Mouse (Mus musculus) forebrain, embryonic 15.5 days (tissue): ENCODE results near the gene Trim32. TPM values are rescaled to one million over a fixed set of nuclear protein-coding genes. Genes with fewer than 3 reads are reported as not detected.
A peak's percentile ranks its signal among the peaks of the same experiment; 100 is the strongest.

Source experiments
- ATAC-seq: fragments of 200-750 bp; cut with Nextera tagmentation; replicated peaks from 2 replicates; pipeline ENCODE4 v1.8.0; 2017; ENCODE audit warnings: mild to moderate bottlenecking, moderate TSS enrichment, moderate library complexity
- H3K27ac ChIP-seq: fragments of 300-500 bp; sonication (generic); replicated peaks from 2 replicates; pipeline ENCODE4 v1.5.1; 2015; ENCODE audit warnings: mild to moderate bottlenecking, inconsistent platforms
- H3K27me3 ChIP-seq: fragments of 300-500 bp; sonication (generic); 2 replicates; pipeline ENCODE4 v1.6.1; 2015; ENCODE audit warnings: inconsistent platforms
- H3K36me3 ChIP-seq: fragments of 300-500 bp; sonication (generic); 2 replicates; pipeline ENCODE4 v1.6.1; 2015; ENCODE audit warnings: mild to moderate bottlenecking, inconsistent platforms
- H3K4me1 ChIP-seq: fragments of 300-500 bp; sonication (generic); 2 replicates; pipeline ENCODE4 v1.6.1; 2015; ENCODE audit warnings: inconsistent platforms
- H3K4me2 ChIP-seq: fragments of 300-500 bp; sonication (generic); replicated peaks from 2 replicates; pipeline ENCODE4 v1.6.1; 2015; ENCODE audit warnings: mild to moderate bottlenecking, inconsistent platforms
- H3K4me3 ChIP-seq: fragments of 300-500 bp; sonication (generic); 2 replicates; pipeline ENCODE4 v1.5.1; 2015; ENCODE audit warnings: mild to moderate bottlenecking, inconsistent platforms
- H3K9ac ChIP-seq: fragments of 300-500 bp; sonication (generic); replicated peaks from 2 replicates; pipeline ENCODE4 v1.6.1; 2015; ENCODE audit warnings: mild to moderate bottlenecking, inconsistent platforms
- H3K9me3 ChIP-seq: fragments of 300-500 bp; sonication (generic); 2 replicates; pipeline ENCODE4 v1.6.1; 2016; ENCODE audit warnings: inconsistent platforms
- WGBS: fragments of 180-500 bp; shearing (Covaris S2); methylation state at CpG from one replicate; pipeline ENCODE4 v1.1.7; 2015; ENCODE audit warnings: mixed read lengths; 5-methylcytosine and 5-hydroxymethylcytosine counted together
- polyA plus RNA-seq: library from polyadenylated mRNA; unstranded; fragments of >200 nt; fragmentation: Nextera tagmentation; extraction: Ambion mirVana; gene quantifications from 2 replicates; pipeline ENCODE4 v1.2.1, GENCODE M21; 2015

Gene Trim32
- polyA plus RNA-seq, result 138 and 144 TPM in 2 replicates

GRCm38 (mm10) chr4:65604504-65605150, at the start of gene Trim32:
TSS of gene Trim32 (plus strand) at chr4:65604986.
- peak within 1 kb of the TSS; percentile 59 for H3K4me2 ChIP-seq
- peak within 1 kb of the TSS; percentile 85 for H3K9ac ChIP-seq
- peak within 1 kb of the TSS; percentile 63 for H3K4me3 ChIP-seq
- H3K4me1 ChIP-seq, result peaks cover 41% of the 10 kb centered on the region
- WGBS, result 2% methylated on average over 33 of the region's 33 CpGs
- H3K27me3 ChIP-seq, result no peaks in the 10 kb centered on the region
- H3K36me3 ChIP-seq, result no peaks in the 10 kb centered on the region
- H3K9me3 ChIP-seq, result no peaks in the 10 kb centered on the region
- peak; percentile 98 for ATAC-seq
- H3K27ac ChIP-seq, result peak within 1 kb of the TSS; percentile 81

- Histone ChIP-seq H3K27me3 (no peaks in the 10 kb centered on the region), H3K4me3 (no peak overlapping the region), H3K36me3 (no peaks in the 10 kb centered on the region), H3K27ac (no peak overlapping the region), H3K9me3 (no peaks in the 10 kb centered on the region), H3K4me1 (no peaks in the 10 kb centered on the region), H3K4me2 (no peak overlapping the region), H3K9ac (no peak overlapping the region)
- ATAC-seq, result no peak
- WGBS, result 42% methylated on average over 4 of the region's 4 CpGs
Observed at GRCm38 (mm10) chr4:65565493-65565892, 39.3 kb upstream of the Trim32 start.

GRCm38 (mm10) chr4:65580254-65580653, 24.5 kb upstream of the Trim32 start:
- Histone ChIP-seq H3K4me1 (no peaks in the 10 kb centered on the region), H3K4me3 (no peak overlapping the region), H3K4me2 (no peak overlapping the region), H3K27me3 (no peaks in the 10 kb centered on the region), H3K9me3 (no peaks in the 10 kb centered on the region), H3K36me3 (no peaks in the 10 kb centered on the region), H3K27ac (no peak overlapping the region), H3K9ac (no peak overlapping the region)
- ATAC-seq, result no peak
- 75% methylated on average over 1 of the region's 1 CpGs for WGBS

GRCm38 (mm10) chr4:65586947-65587346, 17.8 kb upstream of the Trim32 start:
- no peaks in the 10 kb centered on the region for H3K9me3 ChIP-seq
- H3K27me3 ChIP-seq, result no peaks in the 10 kb centered on the region
- H3K36me3 ChIP-seq, result no peaks in the 10 kb centered on the region
- no peaks in the 10 kb centered on the region for H3K4me1 ChIP-seq
- H3K27ac ChIP-seq, result no peak overlapping the region
- no peak overlapping the region for H3K4me2 ChIP-seq
- no peak overlapping the region for H3K4me3 ChIP-seq
- no peak overlapping the region for H3K9ac ChIP-seq
- 32% methylated on average over 5 of the region's 5 CpGs for WGBS
- no peak for ATAC-seq

GRCm38 (mm10) chr4:65589780-65590179, 15.0 kb upstream of the Trim32 start:
- Histone ChIP-seq H3K9ac (no peak overlapping the region), H3K9me3 (no peaks in the 10 kb centered on the region), H3K27me3 (no peaks in the 10 kb centered on the region), H3K4me1 (no peaks in the 10 kb centered on the region), H3K4me3 (no peak overlapping the region), H3K4me2 (no peak overlapping the region), H3K27ac (no peak overlapping the region), H3K36me3 (no peaks in the 10 kb centered on the region)
- ATAC-seq, result peak; percentile 79

- H3K4me3 ChIP-seq, result no peak overlapping the region
- WGBS, result 82% methylated on average over 5 of the region's 5 CpGs
- no peaks in the 10 kb centered on the region for H3K36me3 ChIP-seq
- no peaks in the 10 kb centered on the region for H3K9me3 ChIP-seq
- no peak for ATAC-seq
- no peak overlapping the region for H3K4me2 ChIP-seq
- H3K4me1 ChIP-seq, result no peaks in the 10 kb centered on the region
- no peak overlapping the region for H3K27ac ChIP-seq
- no peak overlapping the region for H3K9ac ChIP-seq
- no peaks in the 10 kb centered on the region for H3K27me3 ChIP-seq
Observed at GRCm38 (mm10) chr4:65594601-65595369, 10.0 kb upstream of the Trim32 start.

GRCm38 (mm10) chr4:65605151-65605702, 441 bp downstream of the Trim32 start:
- H3K4me2 ChIP-seq, result peak overlapping the region; percentile 59
- peak overlapping the region; percentile 85 for H3K9ac ChIP-seq
- no peaks in the 10 kb centered on the region for H3K27me3 ChIP-seq
- WGBS, result under 1% methylated on average over 21 of the region's 21 CpGs
- H3K4me1 ChIP-seq, result peaks cover 45% of the 10 kb centered on the region
- peak; percentile 93 for ATAC-seq
- no peaks in the 10 kb centered on the region for H3K9me3 ChIP-seq
- no peaks in the 10 kb centered on the region for H3K36me3 ChIP-seq
- H3K4me3 ChIP-seq, result peak overlapping the region; percentile 63
- peak overlapping the region; percentile 81 for H3K27ac ChIP-seq

- Histone ChIP-seq H3K9ac (no peak overlapping the region), H3K36me3 (no peaks in the 10 kb centered on the region)
- 91% methylated on average over 10 of the region's 10 CpGs for WGBS
Observed at GRCm38 (mm10) chr4:65607184-65607631, 2.4 kb downstream of the Trim32 start.

GRCm38 (mm10) chr4:65608112-65608511, 3.3 kb downstream of the Trim32 start:
- Histone ChIP-seq H3K27ac (no peak overlapping the region), H3K27me3 (no peaks in the 10 kb centered on the region), H3K36me3 (peaks cover 2% of the 10 kb centered on the region), H3K9me3 (no peaks in the 10 kb centered on the region), H3K9ac (no peak overlapping the region), H3K4me1 (peaks cover 62% of the 10 kb centered on the region), H3K4me3 (no peak overlapping the region), H3K4me2 (no peak overlapping the region)
- WGBS, result 84% methylated on average over 4 of the region's 4 CpGs
- no peak for ATAC-seq

More at GRCm38 (mm10) chr4:65607184-65607631, 2.4 kb downstream of the Trim32 start:
- H3K4me1 ChIP-seq, result peaks cover 61% of the 10 kb centered on the region
- no peaks in the 10 kb centered on the region for H3K27me3 ChIP-seq
- no peak overlapping the region for H3K27ac ChIP-seq
- H3K4me3 ChIP-seq, result no peak overlapping the region
- ATAC-seq, result no peak
- no peaks in the 10 kb centered on the region for H3K9me3 ChIP-seq
- peak overlapping the region; percentile 59; the same call in 1 of the 2 replicates for H3K4me2 ChIP-seq

- H3K4me3 ChIP-seq, result no peak overlapping the region
Observed at GRCm38 (mm10) chr4:65610329-65610728, 5.5 kb downstream of the Trim32 start.

GRCm38 (mm10) chr4:65610896-65611295, 6.1 kb downstream of the Trim32 start:
- Histone ChIP-seq H3K4me1 (peaks cover 53% of the 10 kb centered on the region), H3K27ac (peak overlapping the region; percentile 14; the same call in 1 of the 2 replicates), H3K36me3 (peaks cover 30% of the 10 kb centered on the region), H3K4me2 (no peak overlapping the region), H3K4me3 (no peak overlapping the region), H3K9ac (no peak overlapping the region), H3K27me3 (no peaks in the 10 kb centered on the region), H3K9me3 (no peaks in the 10 kb centered on the region)
- ATAC-seq, result 0 out of 2 replicates have a peak, but pooled peaks have one; percentile 66
- WGBS, result 60% methylated on average over 6 of the region's 6 CpGs

More at GRCm38 (mm10) chr4:65610329-65610728, 5.5 kb downstream of the Trim32 start:
- peak overlapping the region; percentile 14; the same call in 1 of the 2 replicates for H3K27ac ChIP-seq
- peaks cover 24% of the 10 kb centered on the region for H3K36me3 ChIP-seq
- no peaks in the 10 kb centered on the region for H3K27me3 ChIP-seq
- no peak overlapping the region for H3K4me2 ChIP-seq
- H3K9ac ChIP-seq, result no peak overlapping the region
- ATAC-seq, result no peak
- no peaks in the 10 kb centered on the region for H3K9me3 ChIP-seq
- WGBS, result 75% methylated on average over 5 of the region's 5 CpGs
- H3K4me1 ChIP-seq, result peaks cover 58% of the 10 kb centered on the region

- Histone ChIP-seq H3K4me2 (no peak overlapping the region), H3K27me3 (no peaks in the 10 kb centered on the region), H3K4me1 (peaks cover 36% of the 10 kb centered on the region), H3K9me3 (no peaks in the 10 kb centered on the region), H3K4me3 (no peak overlapping the region), H3K36me3 (peaks cover 41% of the 10 kb centered on the region), H3K9ac (no peak overlapping the region), H3K27ac (no peak overlapping the region)
- no peak for ATAC-seq
- WGBS, result 98% methylated on average over 14 of the region's 14 CpGs
Observed at GRCm38 (mm10) chr4:65613135-65613534, 8.3 kb downstream of the Trim32 start.
